9 mouse cellular contexts compared by ENCODE assay signal in the genomic region with DNA sequence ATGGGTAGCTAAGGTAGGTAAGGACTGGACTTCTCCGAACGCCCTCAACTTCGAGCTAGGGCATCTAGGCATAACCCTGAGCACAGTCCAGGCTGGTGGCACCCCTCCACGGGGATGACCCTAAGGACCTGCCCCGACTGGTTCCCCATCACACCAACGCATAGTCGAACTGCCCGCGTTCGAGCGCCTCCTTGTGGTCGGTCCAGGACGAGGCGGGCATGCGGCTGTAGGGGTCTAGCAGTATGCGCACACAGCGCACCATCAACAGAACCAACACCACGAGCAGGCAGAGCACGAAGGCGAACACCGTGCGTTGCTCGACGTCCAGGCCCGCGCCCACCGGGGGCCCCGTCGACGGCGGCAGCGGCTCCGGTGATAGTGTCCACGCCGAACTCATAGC. TPM values are rescaled to one million over a fixed set of nuclear protein-coding genes. Genes with fewer than 3 reads are reported as not detected.
DNase-seq lines count a peak whose midpoint lies in the region; ATAC-seq and TF ChIP-seq lines count a peak whose summit lies in the region.
"Had no signal": no experiment of that assay in that cellular context is flagged by ENCODE, and none has a peak within 500 bp of the region (broad histone marks: within the 10 kb centered on the region; RNA-seq: fewer than 3 reads in every experiment).

No protein-coding gene starts in this region.

- peak overlapping the region; percentile 97 for H3K27ac ChIP-seq in forebrain, embryonic 13.5 days
- H3K27ac ChIP-seq: macrophage had no signal

- H3K9me3 ChIP-seq in G1E (replicated peaks): no peaks in the 10 kb centered on the region
- no peaks in the 10 kb centered on the region for H3K9me3 ChIP-seq in forebrain, embryonic 13.5 days (replicated peaks)

- peak overlapping the region; percentile 73 for H3K4me3 ChIP-seq in G1E (ENCODE audit: low read depth, low read length)
- peak overlapping the region; percentile 90 for H3K4me3 ChIP-seq in forebrain, embryonic 13.5 days

- H3K9ac ChIP-seq in forebrain, embryonic 13.5 days: peak overlapping the region; percentile 96

- DNase-seq in G1E (ENCODE audit: low spot score): peak; percentile 53
- DNase-seq in c-Kit-positive CD71-positive TER-119-positive erythroid progenitor cells, embryonic 14.5 days (ENCODE audit: low spot score): peak; percentile 72
- DNase-seq in heart, postnatal 4 days: peak; percentile 87
- peak; percentile 83 for DNase-seq in layer of hippocampus, adult 9-11 months
- peak; percentile 89 for DNase-seq in lung, postnatal 10 days
- peak; percentile 62 for DNase-seq in ovary, postnatal 10 days (ENCODE audit: low spot score)
- peak; percentile 78 to 88 for DNase-seq in thymus, postnatal 10 days (ENCODE audit: low spot score in 2 of 2)

- ATAC-seq in G1E (ENCODE audit: extremely low read depth, insufficient number of reproducible peaks, low FRiP score, poor library complexity, severe bottlenecking): peak; percentile 25; the same call in 1 of the 2 replicates
- ATAC-seq in forebrain, embryonic 13.5 days: peak; percentile 73

- peak; percentile 90 for TF ChIP-seq CTCF in G1E (IDR thresholded peaks at IDR 0.05; ENCODE audit: low read depth, low read length)

- whole genome bisulfite sequencing in forebrain, embryonic 13.5 days: 2% methylated on average over 35 of the region's 35 CpGs

- H3K36me3 ChIP-seq in G1E (replicated peaks): peaks cover 86% of the 10 kb centered on the region
- peaks cover 67% of the 10 kb centered on the region for H3K36me3 ChIP-seq in forebrain, embryonic 13.5 days (ENCODE audit: poor library complexity, severe bottlenecking)

- no peaks in the 10 kb centered on the region for H3K27me3 ChIP-seq in G1E (ENCODE audit: insufficient read depth, low read length)
- H3K27me3 ChIP-seq in forebrain, embryonic 13.5 days: no peaks in the 10 kb centered on the region

- H3K4me2 ChIP-seq in forebrain, embryonic 13.5 days: peak overlapping the region; percentile 75

- H3K4me1 ChIP-seq in G1E (ENCODE audit: insufficient read depth, low read depth, low read length): peaks cover 42% of the 10 kb centered on the region
- H3K4me1 ChIP-seq in forebrain, embryonic 13.5 days: peaks cover 36% of the 10 kb centered on the region

RNA-seq across cellular contexts. Expression of gene Ctxn1, which starts 0.8 kb away (rescaled TPM):
- 2.1 TPM in 1 of 2 replicates, not detected in the other for total RNA-seq in G1E (2014; fragmentation: Nextera tagmentation)
- 0.11 and 0.29 TPM in 2 replicates for total RNA-seq in G1E (2017)
- 1.6 and 2.0 TPM in 2 replicates for polyA plus RNA-seq in G1E (2012)
- polyA plus RNA-seq in forebrain, embryonic 13.5 days (2015; fragmentation: Nextera tagmentation; extraction: Ambion mirVana): 272 and 274 TPM in 2 replicates
- 10 to 100 TPM in 1 of 2 experiments, 1 to 10 TPM in 1; 9.6 to 10.1 TPM for total RNA-seq in heart, postnatal 4 days (2021)
- polyA plus RNA-seq: macrophage had no signal

RNA-seq across cellular contexts. Expression of gene Snapc2, which starts 5.4 kb away (rescaled TPM):
- total RNA-seq in G1E (2014; fragmentation: Nextera tagmentation) (10.6 and 10.9 TPM in 2 replicates), G1E (2017) (9.1 and 13.5 TPM in 2 replicates)
- polyA plus RNA-seq in G1E (2012): 49.5 and 66.0 TPM in 2 replicates
- polyA plus RNA-seq in forebrain, embryonic 13.5 days (2015; fragmentation: Nextera tagmentation; extraction: Ambion mirVana): 63.8 and 72.7 TPM in 2 replicates
- total RNA-seq in heart, postnatal 4 days (2021): 10 to 100 TPM; 19.5 to 21.6 TPM

RNA-seq across cellular contexts. Expression of gene Tgfbr3l, which starts 10.2 kb away (rescaled TPM):
- total RNA-seq in G1E (2014; fragmentation: Nextera tagmentation): 20.1 and 21.3 TPM in 2 replicates
- total RNA-seq in G1E (2017): 2.8 and 4.5 TPM in 2 replicates
- 34.8 and 35.0 TPM in 2 replicates for polyA plus RNA-seq in G1E (2012)
- 4.1 and 5.6 TPM in 2 replicates for polyA plus RNA-seq in forebrain, embryonic 13.5 days (2015; fragmentation: Nextera tagmentation; extraction: Ambion mirVana)
- total RNA-seq in heart, postnatal 4 days (2021): 1 to 10 TPM; 4.0 to 5.5 TPM

RNA-seq across cellular contexts. Expression of gene Timm44, which starts 17.5 kb away (rescaled TPM):
- total RNA-seq in G1E (2014; fragmentation: Nextera tagmentation): 81.8 and 94.6 TPM in 2 replicates
- 113 and 123 TPM in 2 replicates for total RNA-seq in G1E (2017)
- polyA plus RNA-seq in G1E (2012): 65.3 and 81.1 TPM in 2 replicates
- 44.5 and 47.9 TPM in 2 replicates for polyA plus RNA-seq in forebrain, embryonic 13.5 days (2015; fragmentation: Nextera tagmentation; extraction: Ambion mirVana)
- total RNA-seq in heart, postnatal 4 days (2021): 100 to 1,000 TPM; 107 to 112 TPM

RNA-seq across cellular contexts. Expression of gene Gm49320, which starts 19.6 kb away (rescaled TPM):
- total RNA-seq in G1E (2014; fragmentation: Nextera tagmentation): 3.8 and 7.0 TPM in 2 replicates
- 0.23 TPM in 1 of 2 replicates, not detected in the other for total RNA-seq in G1E (2017)
- 0.24 and 2.3 TPM in 2 replicates for polyA plus RNA-seq in G1E (2012)
- polyA plus RNA-seq in forebrain, embryonic 13.5 days (2015; fragmentation: Nextera tagmentation; extraction: Ambion mirVana): 0.93 and 1.1 TPM in 2 replicates
- total RNA-seq in heart, postnatal 4 days (2021): under 1 TPM; 0.24 to 0.52 TPM

Comparison
In these comparisons a context has a peak if more than half of its experiments do, and no peak if none do; other contexts are left out.
1. Peak in every context shown above with its lines: DNase-seq, ATAC-seq, H3K4me3 ChIP-seq and H3K27ac ChIP-seq.